Mouse (Mus musculus) lung, embryonic 16.5 days (tissue): ENCODE measurements around the gene Pnkd. TPM values are rescaled to one million over a fixed set of nuclear protein-coding genes. Genes with fewer than 3 reads are reported as not detected.

Experiments used
- ATAC-seq: fragments of 200-750 bp; cut with Nextera tagmentation; 2 replicates; pipeline ENCODE4 v1.8.0; 2017; ENCODE audit warnings: low read depth, mild to moderate bottlenecking, moderate library complexity
- H3K27ac ChIP-seq: fragments of 300-500 bp; sonication (generic); 2 replicates; pipeline ENCODE4 v1.5.1; 2014; ENCODE audit warnings: mild to moderate bottlenecking, control low read depth, low read length
- H3K27me3 ChIP-seq: fragments of 300-500 bp; sonication (generic); 2 replicates; pipeline ENCODE4 v1.6.1; 2014; ENCODE audit warnings: low read depth, low read length, mixed read lengths; ENCODE audit not compliant: control insufficient read depth, insufficient read depth
- H3K36me3 ChIP-seq: fragments of 300-500 bp; sonication (generic); 2 replicates; pipeline ENCODE4 v1.6.1; 2014; ENCODE audit warnings: low read length; ENCODE audit not compliant: control insufficient read depth, insufficient read depth
- H3K4me1 ChIP-seq: fragments of 300-500 bp; sonication (generic); replicated peaks from 2 replicates; pipeline ENCODE4 v1.6.1; 2014; ENCODE audit warnings: low read length, mixed read lengths; ENCODE audit not compliant: control insufficient read depth, insufficient read depth
- H3K4me2 ChIP-seq: fragments of 300-500 bp; sonication (generic); 2 replicates; pipeline ENCODE4 v1.6.1; 2014; ENCODE audit warnings: low read depth, low read length, control low read depth
- H3K4me3 ChIP-seq: fragments of 300-500 bp; sonication (generic); 2 replicates; pipeline ENCODE4 v1.5.1; 2014; ENCODE audit warnings: mild to moderate bottlenecking, low read length, control low read depth
- H3K9ac ChIP-seq: fragments of 300-500 bp; sonication (generic); 2 replicates; pipeline ENCODE4 v1.6.1; 2014; ENCODE audit warnings: low read length, control low read depth
- H3K9me3 ChIP-seq: fragments of 300-500 bp; sonication (generic); 2 replicates; pipeline ENCODE4 v1.6.1; 2016; ENCODE audit warnings: low read length; ENCODE audit not compliant: control insufficient read depth
- WGBS: fragments of 180-500 bp; shearing (Covaris S2); extraction: QIAGEN DNeasy Blood & Tissue Kit; methylation state at CpG from one replicate; pipeline ENCODE4 v1.1.7; 2014; 5-methylcytosine and 5-hydroxymethylcytosine counted together
- polyA plus RNA-seq: library from polyadenylated mRNA; unstranded; fragments of >200 nt; fragmentation: Nextera tagmentation; extraction: Ambion mirVana; gene quantifications from 2 replicates; pipeline ENCODE4 v1.2.1, GENCODE M21; 2015

The Pnkd gene
- polyA plus RNA-seq, result 123 and 126 TPM in 2 replicates

GRCm38 (mm10) chr1:74284543-74285160 lies at the start of gene Pnkd, which contains the start of gene Aamp:
Gene Pnkd (plus strand): TSS chr1:74284930.
Gene Aamp (minus strand): TSS chr1:74284738.
- Histone ChIP-seq H3K4me3 (peak within 1 kb of the TSS; percentile 90), H3K27ac (peak within 1 kb of the TSS; percentile 77), H3K9me3 (no peaks in the 10 kb centered on the region), H3K4me1 (peaks cover 22% of the 10 kb centered on the region), H3K27me3 (no peaks in the 10 kb centered on the region), H3K36me3 (peaks cover 38% of the 10 kb centered on the region), H3K9ac (peak within 1 kb of the TSS; percentile 92), H3K4me2 (peak within 1 kb of the TSS; percentile 94)
- WGBS, result under 1% methylated on average over 56 of the region's 56 CpGs
- peak; percentile 97 for ATAC-seq

- peak within 1 kb of the TSS; percentile 83 for H3K4me3 ChIP-seq
- H3K4me2 ChIP-seq, result peak within 1 kb of the TSS; percentile 90
- peaks cover 30% of the 10 kb centered on the region for H3K4me1 ChIP-seq
- ATAC-seq, result peak; percentile 96
- H3K27me3 ChIP-seq, result no peaks in the 10 kb centered on the region
- H3K9ac ChIP-seq, result peak within 1 kb of the TSS; percentile 93
- H3K9me3 ChIP-seq, result no peaks in the 10 kb centered on the region
- peak within 1 kb of the TSS; percentile 82 for H3K27ac ChIP-seq
- no peaks in the 10 kb centered on the region for H3K36me3 ChIP-seq
- 2% methylated on average over 40 of the region's 55 CpGs for WGBS
Measured at GRCm38 (mm10) chr1:74235938-74236589, 48.7 kb upstream of the Pnkd start, which contains the start of gene Arpc2. Gene Arpc2 (plus strand): TSS chr1:74236084.

- no peaks in the 10 kb centered on the region for H3K36me3 ChIP-seq
- ATAC-seq, result peak; percentile 59
- peak overlapping the region; percentile 75 for H3K4me2 ChIP-seq
- H3K27me3 ChIP-seq, result no peaks in the 10 kb centered on the region
- WGBS, result under 1% methylated on average over 41 of the region's 57 CpGs
- H3K9me3 ChIP-seq, result no peaks in the 10 kb centered on the region
- peak overlapping the region; percentile 93 for H3K9ac ChIP-seq
- peak overlapping the region; percentile 83 for H3K4me3 ChIP-seq
- peak overlapping the region; percentile 82 for H3K27ac ChIP-seq
- H3K4me1 ChIP-seq, result peaks cover 30% of the 10 kb centered on the region
Measured at GRCm38 (mm10) chr1:74236590-74237317, 48.0 kb upstream of the Pnkd start.

GRCm38 (mm10) chr1:74237671-74238070 lies 47.1 kb upstream of the Pnkd start:
- Histone ChIP-seq H3K9me3 (no peaks in the 10 kb centered on the region), H3K4me2 (peak overlapping the region; percentile 75), H3K36me3 (no peaks in the 10 kb centered on the region), H3K4me3 (peak overlapping the region; percentile 83), H3K4me1 (peaks cover 30% of the 10 kb centered on the region), H3K27me3 (no peaks in the 10 kb centered on the region), H3K9ac (peak overlapping the region; percentile 93), H3K27ac (no peak overlapping the region)
- no peak for ATAC-seq
- 22% methylated on average over 5 of the region's 5 CpGs for WGBS

- WGBS, result 63% methylated on average over 1 of the region's 1 CpGs
- H3K9ac ChIP-seq, result peak overlapping the region; percentile 93
- H3K4me2 ChIP-seq, result peak overlapping the region; percentile 75
- peaks cover 30% of the 10 kb centered on the region for H3K4me1 ChIP-seq
- no peak overlapping the region for H3K27ac ChIP-seq
- H3K36me3 ChIP-seq, result no peaks in the 10 kb centered on the region
- peak overlapping the region; percentile 83 for H3K4me3 ChIP-seq
- ATAC-seq, result no peak
- H3K27me3 ChIP-seq, result no peaks in the 10 kb centered on the region
- no peaks in the 10 kb centered on the region for H3K9me3 ChIP-seq
Measured at GRCm38 (mm10) chr1:74238136-74238535, 46.6 kb upstream of the Pnkd start.

GRCm38 (mm10) chr1:74239162-74239561 lies 45.6 kb upstream of the Pnkd start:
- no peaks in the 10 kb centered on the region for H3K9me3 ChIP-seq
- no peak overlapping the region for H3K27ac ChIP-seq
- H3K36me3 ChIP-seq, result no peaks in the 10 kb centered on the region
- H3K4me1 ChIP-seq, result peaks cover 32% of the 10 kb centered on the region
- H3K4me2 ChIP-seq, result peak overlapping the region; percentile 75
- H3K27me3 ChIP-seq, result no peaks in the 10 kb centered on the region
- ATAC-seq, result no peak
- 41% methylated on average over 7 of the region's 7 CpGs for WGBS
- H3K4me3 ChIP-seq, result no peak overlapping the region
- no peak overlapping the region; the same call in 1 of the 2 replicates for H3K9ac ChIP-seq

- Histone ChIP-seq H3K9ac (no peak overlapping the region), H3K4me1 (peaks cover 32% of the 10 kb centered on the region), H3K9me3 (no peaks in the 10 kb centered on the region), H3K4me2 (peak overlapping the region; percentile 75; the same call in 1 of the 2 replicates), H3K4me3 (no peak overlapping the region), H3K27me3 (no peaks in the 10 kb centered on the region), H3K27ac (no peak overlapping the region), H3K36me3 (no peaks in the 10 kb centered on the region)
- 43% methylated on average over 11 of the region's 11 CpGs for WGBS
- ATAC-seq, result no peak
Measured at GRCm38 (mm10) chr1:74239618-74240017, 45.1 kb upstream of the Pnkd start.

- no peaks in the 10 kb centered on the region for H3K27me3 ChIP-seq
- 50% methylated on average over 6 of the region's 6 CpGs for WGBS
- no peaks in the 10 kb centered on the region for H3K9me3 ChIP-seq
- no peak for ATAC-seq
- peaks cover 34% of the 10 kb centered on the region for H3K4me1 ChIP-seq
- H3K9ac ChIP-seq, result no peak overlapping the region
- no peak overlapping the region for H3K4me2 ChIP-seq
- no peak overlapping the region; the same call in 1 of the 2 replicates for H3K27ac ChIP-seq
- no peak overlapping the region for H3K4me3 ChIP-seq
- H3K36me3 ChIP-seq, result no peaks in the 10 kb centered on the region
Measured at GRCm38 (mm10) chr1:74240311-74240710, 44.4 kb upstream of the Pnkd start.

GRCm38 (mm10) chr1:74240832-74241231 lies 43.9 kb upstream of the Pnkd start:
- no peaks in the 10 kb centered on the region for H3K36me3 ChIP-seq
- no peak overlapping the region for H3K9ac ChIP-seq
- 67% methylated on average over 4 of the region's 4 CpGs for WGBS
- peaks cover 34% of the 10 kb centered on the region for H3K4me1 ChIP-seq
- ATAC-seq, result no peak
- no peak overlapping the region for H3K4me3 ChIP-seq
- no peaks in the 10 kb centered on the region for H3K9me3 ChIP-seq
- H3K27me3 ChIP-seq, result no peaks in the 10 kb centered on the region
- H3K4me2 ChIP-seq, result no peak overlapping the region
- no peak overlapping the region for H3K27ac ChIP-seq
